Mouse (Mus musculus) left cerebral cortex, postnatal 14 days (tissue): ENCODE measurements around the gene Gm44973. TPM values are rescaled to one million over a fixed set of nuclear protein-coding genes. Genes with fewer than 3 reads are reported as not detected.
"Not testable (repeated sequence)": the region's sequence is repeated elsewhere in the genome, so short reads cannot be mapped to it uniquely, and the experiment has no call there.

Experiments used
- DNase-seq, 2 experiments: peaks; one replicate each; pipeline ENCODE4 v3.0.0; 2021 to 2022; ENCODE audit warnings: low spot score in 2 of 2, mixed read lengths in 1 of 2
- intact Hi-C: fragments of 180-260 bp; cut with DNase I; formaldehyde crosslinking; loops from one replicate; pipeline ENCODE4 v1.15.1; 2025
- total RNA-seq, 2 experiments: library from RNA; stranded (reverse); gene quantifications; 2 replicates each; pipeline ENCODE4 v1.2.3; 2021

Gm44973 gene
- total RNA-seq, 2 experiments from 2014 or later: not detected

DNA sequence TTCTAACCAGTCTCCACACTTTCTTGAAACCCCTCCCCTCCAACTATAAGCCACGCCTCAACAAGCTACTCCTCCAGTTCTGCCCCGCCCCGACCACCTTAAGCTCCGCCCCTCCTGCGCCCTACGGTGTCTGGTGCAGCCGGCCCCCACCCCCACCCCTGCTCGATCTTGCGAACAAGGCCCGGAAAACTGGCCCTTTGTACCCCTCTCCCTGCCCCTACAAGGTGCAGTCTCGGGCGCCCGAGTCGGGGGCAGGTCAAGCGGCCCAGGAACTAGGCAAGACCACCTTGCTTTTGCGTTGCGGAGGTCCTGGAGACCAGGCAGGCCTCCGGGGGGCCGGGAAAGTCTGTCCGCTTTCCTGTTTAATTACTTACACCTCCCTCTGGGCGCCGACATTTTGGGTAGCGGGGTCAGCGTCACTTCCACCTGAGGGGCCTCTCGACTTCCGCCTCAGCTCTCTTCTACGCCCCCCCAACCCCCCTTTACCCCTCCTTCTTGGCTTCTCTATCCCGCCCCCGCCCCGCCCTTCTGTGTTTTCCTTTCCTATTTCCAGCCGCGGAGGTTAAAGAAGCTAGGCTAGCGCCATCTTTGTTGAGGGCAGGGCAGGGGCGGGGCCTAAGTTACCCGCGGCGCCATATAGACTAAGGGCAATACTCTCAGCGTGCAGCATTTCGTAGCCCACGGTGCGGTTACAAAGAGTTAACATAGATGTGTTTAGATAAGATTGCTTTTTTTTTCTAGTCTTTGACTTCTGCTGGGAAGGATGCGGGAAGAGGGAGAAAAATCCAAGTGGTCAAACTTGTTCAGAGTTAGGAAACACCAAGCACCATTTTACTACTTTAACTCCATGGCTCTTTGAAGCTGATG lies 812 bp upstream of the Gm44973 start, which contains the start of the genes Zfp524 and Fiz1:
TSS of gene Zfp524 (plus strand) at position 165 of the 867 bp plus-strand sequence.
TSS of gene Fiz1 (minus strand) at position 447 of the 867 bp plus-strand sequence.
- peak; percentile 97 to 98 for DNase-seq
- intact Hi-C loops: loop anchor here (5.0 kb wide), 1 partner anchor 43 kb away; no protein-coding TSS in a partner anchor

- intact Hi-C loops: loop anchor here (5.0 kb wide), 1 partner anchor 41 kb away; no protein-coding TSS in a partner anchor
Measured at GRCm38 (mm10) chr7:5016057-5016456, 761 bp downstream of the Gm44973 start.

GRCm38 (mm10) chr7:5016920-5017319 lies 1.6 kb downstream of the Gm44973 start:
- no peak for DNase-seq
- intact Hi-C loops: loop anchor here (5.0 kb wide), 1 partner anchor 40 kb away; no protein-coding TSS in a partner anchor

More at GRCm38 (mm10) chr7:5016057-5016456, 761 bp downstream of the Gm44973 start:
- no peak for DNase-seq

- intact Hi-C loops: loop anchor here (5.0 kb wide), 1 partner anchor 40 kb away; no protein-coding TSS in a partner anchor
- DNase-seq: no peak
Measured at GRCm38 (mm10) chr7:5017352-5017751, 2.1 kb downstream of the Gm44973 start.

DNA sequence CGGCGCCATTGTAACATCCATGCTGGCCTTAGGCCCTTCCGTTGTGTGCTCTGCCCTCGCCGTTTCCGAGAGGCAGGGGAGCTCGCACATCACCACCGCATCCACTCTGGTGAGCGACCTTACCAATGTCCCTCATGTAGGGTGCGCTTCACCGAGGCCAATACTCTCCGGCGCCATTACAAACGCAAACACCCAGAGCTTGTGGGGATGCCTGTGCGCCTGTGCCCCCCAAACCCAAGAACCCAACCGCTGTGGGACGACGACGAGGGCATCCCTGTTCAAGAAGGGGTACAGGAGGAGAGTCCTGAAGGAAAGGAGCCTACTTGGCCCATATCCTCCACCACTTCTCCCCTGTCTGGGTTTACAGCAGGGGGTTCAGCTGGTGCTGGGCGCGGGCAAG lies 2.6 kb downstream of the Gm44973 start:
- intact Hi-C loops: loop anchor here (5.0 kb wide), 1 partner anchor 39 kb away; no protein-coding TSS in a partner anchor
- DNase-seq: no peak

DNA sequence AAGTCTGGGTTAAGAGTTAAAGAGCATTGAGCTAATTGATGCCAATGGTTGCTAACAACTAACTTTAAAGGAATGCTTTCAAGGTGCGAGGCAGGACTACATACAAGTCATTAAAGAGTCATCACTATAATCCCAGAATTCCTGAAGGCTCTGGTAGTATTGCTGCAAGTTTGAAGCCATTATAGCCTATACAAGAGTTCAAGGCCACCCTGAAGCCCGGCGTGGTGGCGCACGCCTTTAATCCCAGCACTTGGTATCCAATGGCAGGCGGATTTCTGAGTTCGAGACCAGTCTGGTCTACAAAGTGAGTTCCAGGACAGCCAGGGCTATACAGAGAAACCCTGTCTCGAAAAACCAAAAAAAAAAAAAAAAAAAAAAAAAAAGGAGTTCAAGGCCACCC lies 4.3 kb downstream of the Gm44973 start:
- intact Hi-C loops: loop anchor here (5.0 kb wide), 1 partner anchor 38 kb away; no protein-coding TSS in a partner anchor

DNA sequence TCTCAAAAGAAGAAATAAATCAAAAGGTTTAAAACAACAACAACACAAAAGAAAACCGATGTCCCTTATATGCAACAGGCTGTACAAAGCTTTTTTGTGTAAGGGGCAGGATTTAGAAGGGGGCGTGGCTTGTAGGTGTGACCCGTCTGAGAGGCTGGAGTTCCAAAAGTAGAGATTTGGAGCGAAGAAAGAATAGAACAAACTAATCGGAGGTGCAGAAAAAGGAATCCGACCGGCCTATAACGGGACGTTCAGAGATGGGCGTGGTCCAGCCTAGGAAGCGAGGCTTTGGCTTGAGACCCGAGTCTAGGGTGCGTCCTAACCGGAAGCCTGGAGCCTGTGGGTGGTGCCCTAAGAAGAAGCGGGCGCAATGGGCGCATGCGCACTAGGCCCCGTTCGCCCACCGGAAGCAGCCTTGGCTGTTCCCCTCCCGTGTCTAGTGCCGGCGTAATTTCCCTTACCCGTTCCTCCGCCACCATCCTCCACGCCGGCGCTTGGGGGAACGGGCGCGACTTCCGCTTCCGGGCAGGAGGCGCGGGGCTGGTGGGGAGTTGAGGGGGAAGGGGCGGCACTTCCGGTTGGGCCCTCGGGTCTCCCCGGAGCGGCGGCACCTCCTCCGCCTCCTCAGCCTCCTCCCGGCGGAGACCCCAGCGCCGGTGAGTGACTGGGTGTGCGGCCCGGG lies 4.8 kb downstream of the Gm44973 start, which contains the start of the genes Zfp865 and Ccdc106:
TSS of gene Zfp865 (plus strand) at position 377 of the 682 bp plus-strand sequence.
TSS of gene Ccdc106 (plus strand) at position 554 of the 682 bp plus-strand sequence.
- intact Hi-C loops: loop anchor here (5.0 kb wide), 1 partner anchor 37 kb away; no protein-coding TSS in a partner anchor
- peak; percentile 99 to 100 for DNase-seq

More for the DNA sequence above, 4.3 kb downstream of the Gm44973 start:
- DNase-seq: not testable (repeated sequence)

GRCm38 (mm10) chr7:5020685-5021084 lies 5.4 kb downstream of the Gm44973 start:
- intact Hi-C loops: no loop called here
- no peak for DNase-seq

DNA sequence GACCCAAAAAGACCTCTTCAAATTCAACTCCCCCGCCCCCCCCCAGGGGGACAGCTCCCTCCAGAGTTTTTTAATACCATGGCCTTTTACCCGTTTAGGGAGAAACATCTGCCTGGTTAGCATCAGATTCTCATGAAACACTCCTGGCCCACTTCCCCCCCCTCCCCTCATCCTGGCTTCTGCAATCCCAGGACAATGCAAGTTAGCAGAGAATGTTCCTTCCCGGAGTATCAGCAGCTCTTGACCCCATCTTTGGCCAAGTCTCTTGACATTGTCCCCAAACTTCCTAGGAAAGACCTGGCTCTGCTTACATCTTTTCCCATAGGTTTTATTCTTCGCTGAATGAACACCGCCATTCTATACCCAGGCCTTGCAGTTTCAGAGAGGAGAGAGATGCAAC lies 5.9 kb downstream of the Gm44973 start:
- no peak for DNase-seq
- intact Hi-C loops: no loop called here

DNA sequence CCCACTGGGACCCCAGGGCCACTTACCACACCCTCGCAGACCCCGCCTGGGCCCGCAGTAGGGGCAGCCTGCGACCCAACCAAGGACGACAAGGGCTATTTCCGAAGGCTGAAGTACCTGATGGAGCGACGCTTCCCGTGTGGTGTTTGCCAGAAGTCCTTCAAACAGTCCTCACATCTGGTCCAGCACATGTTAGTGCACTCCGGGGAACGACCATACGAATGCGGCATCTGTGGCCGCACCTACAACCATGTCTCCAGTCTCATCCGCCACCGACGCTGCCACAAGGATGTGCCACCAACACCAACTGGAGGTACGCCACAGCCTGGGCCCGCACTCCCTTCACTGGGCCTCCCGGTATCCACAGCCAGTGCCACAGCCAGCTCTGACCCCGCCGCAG lies 14.2 kb downstream of the Gm44973 start:
- DNase-seq: no peak
- intact Hi-C loops: no loop called here

GRCm38 (mm10) chr7:5029946-5030345 lies 14.7 kb downstream of the Gm44973 start:
- intact Hi-C loops: no loop called here
- DNase-seq: no peak

DNA sequence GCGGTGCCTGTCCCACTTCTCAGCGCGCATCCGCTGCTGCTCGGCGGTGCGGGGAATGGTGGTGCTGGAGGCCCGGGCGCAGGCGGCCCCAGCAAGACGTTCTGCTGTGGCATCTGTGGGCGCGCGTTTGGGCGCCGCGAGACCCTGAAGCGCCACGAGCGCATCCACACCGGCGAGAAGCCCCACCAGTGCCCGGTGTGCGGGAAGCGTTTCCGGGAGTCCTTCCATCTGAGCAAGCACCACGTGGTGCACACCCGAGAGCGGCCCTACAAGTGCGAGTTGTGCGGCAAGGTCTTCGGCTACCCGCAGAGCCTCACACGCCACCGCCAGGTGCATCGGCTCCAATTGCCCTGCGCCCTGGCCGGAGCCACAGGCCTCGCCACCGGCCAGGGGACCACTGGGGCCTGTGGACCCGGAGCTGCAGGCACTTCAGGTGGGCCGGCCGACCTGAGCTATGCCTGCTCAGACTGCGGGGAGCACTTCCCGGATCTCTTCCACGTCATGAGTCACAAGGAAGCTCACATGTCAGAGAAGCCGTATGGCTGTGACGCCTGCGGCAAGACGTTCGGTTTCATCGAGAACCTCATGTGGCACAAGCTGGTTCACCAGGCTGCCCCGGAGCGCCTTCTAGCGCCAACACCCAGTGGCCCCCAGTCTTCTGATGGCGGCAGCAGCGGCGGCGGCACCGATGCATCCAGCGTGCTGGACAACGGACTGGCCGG lies 15.4 kb downstream of the Gm44973 start:
- intact Hi-C loops: no loop called here
- DNase-seq: no peak

DNA sequence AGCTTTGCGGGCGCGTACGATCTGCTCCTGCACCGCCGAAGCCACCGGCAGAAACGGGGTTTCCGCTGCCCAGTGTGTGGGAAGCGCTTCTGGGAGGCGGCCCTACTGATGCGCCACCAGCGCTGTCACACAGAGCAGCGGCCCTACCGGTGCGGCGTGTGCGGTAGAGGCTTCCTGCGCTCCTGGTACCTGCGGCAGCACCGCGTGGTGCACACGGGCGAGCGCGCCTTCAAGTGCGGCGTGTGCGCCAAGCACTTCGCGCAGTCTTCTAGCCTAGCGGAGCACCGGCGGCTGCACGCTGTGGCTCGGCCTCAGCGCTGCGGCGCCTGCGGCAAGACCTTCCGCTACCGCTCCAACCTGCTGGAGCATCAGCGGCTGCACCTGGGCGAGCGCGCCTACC lies 16.2 kb downstream of the Gm44973 start:
- DNase-seq: no peak
- intact Hi-C loops: no loop called here

- no peak for DNase-seq
- intact Hi-C loops: no loop called here
Measured at GRCm38 (mm10) chr7:5033818-5034217, 18.5 kb downstream of the Gm44973 start, which contains the start of gene 4632433K11Rik. 4632433K11Rik (plus strand) TSS chr7:5034118.

GRCm38 (mm10) chr7:5035628-5036027 lies 20.3 kb downstream of the Gm44973 start:
- intact Hi-C loops: no loop called here

GRCm38 (mm10) chr7:5036136-5036535 lies 20.8 kb downstream of the Gm44973 start:
- DNase-seq: no peak
- intact Hi-C loops: no loop called here

More at GRCm38 (mm10) chr7:5035628-5036027, 20.3 kb downstream of the Gm44973 start:
- no peak for DNase-seq

GRCm38 (mm10) chr7:5037026-5037425 lies 21.7 kb downstream of the Gm44973 start:
- DNase-seq: no peak
- intact Hi-C loops: no loop called here

DNA sequence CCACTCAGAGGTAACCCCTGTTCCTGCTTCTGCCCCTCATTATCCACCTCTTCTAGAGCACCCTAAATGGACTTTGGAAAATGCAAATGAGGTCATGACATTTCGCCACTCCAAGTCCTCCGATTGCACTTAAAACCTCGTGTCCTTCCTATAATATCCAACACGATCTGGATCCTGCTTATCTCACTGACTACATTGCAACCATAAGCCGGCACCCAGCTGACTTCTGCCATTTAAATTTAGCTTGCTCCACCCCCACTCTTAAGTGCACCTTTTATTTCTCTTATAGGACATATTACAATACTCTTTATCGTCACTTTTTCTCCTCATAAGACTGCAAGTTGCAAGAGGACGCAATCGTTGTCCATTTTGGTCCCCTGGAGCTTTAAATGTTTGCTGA lies 22.2 kb downstream of the Gm44973 start:
- intact Hi-C loops: no loop called here
- DNase-seq: no peak
